Mouse (Mus musculus) 3134 (cell line): ENCODE measurements around the gene Rtn3.
"Not testable (repeated sequence)": the region's sequence is repeated elsewhere in the genome, so short reads cannot be mapped to it uniquely, and the experiment has no call there.

Source experiments
- DNase-seq: peaks from one replicate; pipeline ENCODE4 v3.0.0-alpha.2; 2011; ENCODE audit warnings: low spot score; ENCODE audit not compliant: insufficient read length; ENCODE audit errors: extremely low read depth

The Rtn3 gene

GRCm38 (mm10) chr19:7423656-7424030 is 59.4 kb downstream of the Rtn3 start:
- DNase-seq: no peak

GRCm38 (mm10) chr19:7423028-7423655 is 59.9 kb downstream of the Rtn3 start:
- DNase-seq: peak; percentile 54

- no peak for DNase-seq
These were observed 60.4 kb downstream of the Rtn3 start for GRCm38 (mm10) chr19:7422656-7423027.

- DNase-seq: no peak
These were observed 61.2 kb downstream of the Rtn3 start for GRCm38 (mm10) chr19:7421602-7422591.

GRCm38 (mm10) chr19:7420841-7421601 is 62.1 kb downstream of the Rtn3 start:
- no peak for DNase-seq

DNA sequence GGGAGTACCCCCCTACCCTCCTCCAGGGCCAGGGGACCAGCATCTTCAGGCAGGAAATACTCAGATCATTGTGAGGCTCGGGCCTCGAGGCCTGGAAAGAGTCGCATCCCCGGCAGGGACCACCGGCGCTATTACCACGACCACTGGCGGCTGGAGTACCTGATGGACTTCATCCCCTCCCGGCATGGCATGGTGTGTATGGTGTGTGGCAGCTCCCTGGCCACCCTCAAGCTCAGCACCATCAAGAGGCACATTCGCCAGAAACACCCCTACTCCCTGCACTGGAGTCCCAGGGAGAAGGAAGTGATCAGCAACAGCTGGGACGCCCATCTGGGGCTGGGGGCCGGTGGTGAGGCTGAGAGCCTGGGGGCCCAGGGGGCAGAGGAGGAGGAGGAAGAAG is 63.0 kb downstream of the Rtn3 start:
- no peak for DNase-seq

GRCm38 (mm10) chr19:7419134-7419533 is 63.9 kb downstream of the Rtn3 start:
- DNase-seq: no peak

DNA sequence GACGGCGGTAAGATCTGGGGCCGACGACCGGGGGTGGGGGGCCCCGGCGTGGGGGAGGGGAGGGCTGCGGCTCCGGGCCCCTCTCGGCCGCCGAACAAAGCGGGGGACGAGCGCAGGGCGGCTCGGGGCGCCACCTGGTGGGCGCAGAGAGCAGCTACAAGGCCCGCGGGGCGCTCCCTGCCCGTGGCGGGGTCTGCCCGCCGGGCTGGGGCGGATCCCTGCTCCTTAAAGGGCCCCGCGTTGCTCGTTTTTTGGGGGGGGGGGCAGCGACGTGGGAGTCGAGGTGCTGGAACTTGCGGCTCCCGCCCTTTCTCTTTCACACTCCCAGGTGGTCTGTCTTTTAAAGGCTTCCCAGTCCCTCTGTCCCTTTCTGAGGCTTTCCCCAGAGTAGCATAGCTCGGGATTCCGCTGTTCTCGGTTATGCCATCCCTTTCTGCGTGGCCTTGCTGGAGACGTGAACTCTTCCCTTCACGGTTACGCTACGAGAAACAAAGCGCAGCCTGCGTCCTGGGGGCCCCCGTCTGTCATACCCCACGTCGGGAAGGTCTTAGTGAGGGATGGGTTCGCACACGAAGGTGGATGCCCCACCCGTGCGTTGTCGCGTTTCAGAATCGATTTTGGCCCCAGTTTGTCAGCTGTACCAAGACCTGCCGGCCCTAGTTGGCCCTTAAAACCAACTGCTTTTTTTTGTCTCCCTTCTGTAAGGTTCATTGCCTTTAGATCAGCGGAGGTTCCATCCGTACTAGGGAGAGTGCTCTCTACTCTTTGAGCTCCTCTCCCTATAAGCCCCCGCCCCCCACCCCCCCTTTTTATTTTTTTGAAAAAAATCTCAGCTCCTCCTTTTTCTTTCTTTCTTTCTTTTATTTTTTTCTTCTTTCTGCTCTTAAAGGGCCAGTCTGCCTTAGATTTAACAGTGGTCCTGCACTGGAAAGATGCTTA is 64.9 kb downstream of the Rtn3 start:
- DNase-seq: peak; percentile 76

GRCm38 (mm10) chr19:7416834-7417735 is 66.0 kb downstream of the Rtn3 start, which contains the start of gene 2700081O15Rik:
2700081O15Rik (plus strand) TSS chr19:7417625.
- DNase-seq: peak; percentile 88

DNA sequence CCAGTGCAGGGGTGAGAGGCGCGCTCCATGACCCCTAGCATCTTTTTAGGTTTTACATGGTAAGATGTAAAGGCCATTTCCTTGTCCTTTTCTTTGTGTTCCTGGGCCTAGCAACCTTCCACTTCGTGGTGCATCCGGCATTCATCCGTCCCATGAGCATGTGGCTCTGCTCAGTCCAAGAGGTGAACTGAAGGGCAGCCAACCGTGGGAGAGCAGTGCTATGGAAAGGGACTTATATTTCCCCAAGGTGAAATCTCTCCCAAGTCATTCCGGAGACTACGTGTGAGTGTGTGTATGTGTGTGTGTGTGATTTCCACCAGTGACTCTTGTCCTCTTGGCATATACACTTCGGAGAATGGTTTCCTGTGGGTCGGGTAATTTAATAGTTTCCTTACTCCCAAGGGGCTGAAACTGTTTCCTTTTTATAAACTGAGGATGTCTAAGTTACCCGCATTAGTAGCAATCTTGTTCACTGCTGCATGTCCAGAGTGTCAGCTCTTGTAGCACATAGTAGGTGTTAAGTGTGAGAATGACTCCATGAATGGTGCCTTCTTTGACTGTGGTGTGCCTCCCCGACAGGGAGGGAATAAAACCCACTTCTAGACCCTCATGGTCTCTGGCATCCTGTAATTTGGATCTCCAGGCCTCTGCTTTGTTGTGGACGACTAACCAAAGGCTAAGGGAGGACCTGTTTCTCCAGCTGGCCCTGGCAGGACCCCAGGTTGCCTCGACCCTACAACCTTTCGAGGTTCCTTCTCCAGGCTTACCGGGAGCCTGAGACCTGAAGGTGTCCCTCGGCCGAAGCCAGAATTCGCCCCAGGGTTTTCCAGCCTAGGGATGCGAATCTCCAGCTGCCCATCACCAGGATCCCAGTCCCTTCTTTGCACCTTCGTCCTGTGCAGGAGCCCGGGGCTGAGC is 66.9 kb downstream of the Rtn3 start:
- no peak for DNase-seq

DNA sequence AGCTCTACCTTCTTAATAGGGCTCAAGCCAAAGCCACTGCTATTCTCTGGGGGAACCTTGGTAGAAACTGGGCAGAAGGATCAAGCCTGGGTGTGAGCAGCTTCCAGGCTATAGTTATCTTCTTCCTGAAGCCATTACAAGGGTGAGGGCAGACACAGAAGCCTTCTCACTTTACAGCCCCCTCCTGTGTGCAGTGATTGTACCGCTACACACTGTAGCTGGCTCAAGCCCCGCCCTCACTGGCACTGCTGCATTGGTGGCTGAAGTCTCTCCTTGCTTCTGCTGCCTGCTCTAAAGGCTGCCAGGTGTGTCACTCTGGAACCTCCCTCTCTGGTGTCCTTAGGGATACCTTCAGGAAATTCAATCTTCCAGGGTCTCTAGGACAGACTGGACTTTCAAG is 70.7 kb downstream of the Rtn3 start:
- DNase-seq: no peak

GRCm38 (mm10) chr19:7404623-7405229 is 78.4 kb downstream of the Rtn3 start:
- DNase-seq: no peak

GRCm38 (mm10) chr19:7400635-7401034 is 82.4 kb downstream of the Rtn3 start:
- DNase-seq: no peak

GRCm38 (mm10) chr19:7398898-7399297 is 84.2 kb downstream of the Rtn3 start:
- DNase-seq: not testable (repeated sequence)

- DNase-seq: not testable (repeated sequence)
These were observed 85.9 kb downstream of the Rtn3 start for GRCm38 (mm10) chr19:7396867-7397826.

DNA sequence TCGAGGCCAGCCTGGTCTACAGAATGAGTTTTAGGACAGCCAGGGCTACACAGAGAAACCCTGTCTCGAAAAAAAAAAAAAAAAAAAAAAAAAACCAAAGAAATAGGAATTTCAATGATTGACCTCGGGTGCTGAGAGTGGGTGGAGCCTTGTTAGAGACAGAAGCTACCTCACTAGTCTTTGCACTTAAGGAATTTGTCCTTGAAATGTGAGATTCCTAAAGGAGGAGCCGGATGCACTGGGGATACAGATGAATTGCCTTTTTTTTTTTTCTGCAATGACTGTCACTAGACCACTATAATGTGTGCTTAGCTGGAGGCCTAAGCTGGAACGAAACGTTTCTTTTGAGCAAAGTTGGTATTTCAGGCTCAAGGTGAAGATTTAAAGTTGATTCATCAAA is 94.6 kb downstream of the Rtn3 start:
- no peak for DNase-seq
